Mouse (Mus musculus) heart, embryonic 10.5 days (tissue): ENCODE data around the gene Hand2. TPM values are rescaled to one million over a fixed set of nuclear protein-coding genes. Genes with fewer than 3 reads are reported as not detected.

ENCODE experiments used
- DNase-seq: peaks from one replicate; pipeline ENCODE4 v3.0.0-alpha.2; 2017; ENCODE audit warnings: low spot score
- H3K27ac ChIP-seq: fragments of 300-500 bp; sonication (generic); 2 replicates; pipeline ENCODE4 v1.5.1; 2016; ENCODE audit warnings: mild to moderate bottlenecking
- H3K27me3 ChIP-seq: fragments of 300-500 bp; sonication (generic); 2 replicates; pipeline ENCODE4 v1.6.1; 2016; ENCODE audit warnings: mild to moderate bottlenecking; ENCODE audit not compliant: poor library complexity, insufficient read depth, severe bottlenecking
- H3K36me3 ChIP-seq: fragments of 300-500 bp; sonication (generic); 2 replicates; pipeline ENCODE4 v1.6.1; 2016; ENCODE audit warnings: mild to moderate bottlenecking, moderate library complexity
- H3K4me1 ChIP-seq: fragments of 300-500 bp; sonication (generic); 2 replicates; pipeline ENCODE4 v1.6.1; 2016; ENCODE audit warnings: mild to moderate bottlenecking
- H3K4me3 ChIP-seq: fragments of 300-500 bp; sonication (generic); 2 replicates; pipeline ENCODE4 v1.5.1; 2016; ENCODE audit warnings: mild to moderate bottlenecking, moderate library complexity
- H3K9me3 ChIP-seq: fragments of 300-500 bp; sonication (generic); 2 replicates; pipeline ENCODE4 v1.6.1; 2016; ENCODE audit warnings: mild to moderate bottlenecking, moderate library complexity
- WGBS: fragments of 180-500 bp; shearing (Covaris S2); methylation state at CpG from one replicate; pipeline ENCODE4 v1.1.7; 2016; 5-methylcytosine and 5-hydroxymethylcytosine counted together
- polyA plus RNA-seq: library from polyadenylated mRNA; unstranded; fragments of >200 nt; fragmentation: Nextera tagmentation; extraction: Ambion mirVana; gene quantifications from 2 replicates; pipeline ENCODE4 v1.2.1, GENCODE M21; 2016

The Hand2 gene
- 10.3 and 16.7 TPM in 2 replicates for polyA plus RNA-seq

DNA sequence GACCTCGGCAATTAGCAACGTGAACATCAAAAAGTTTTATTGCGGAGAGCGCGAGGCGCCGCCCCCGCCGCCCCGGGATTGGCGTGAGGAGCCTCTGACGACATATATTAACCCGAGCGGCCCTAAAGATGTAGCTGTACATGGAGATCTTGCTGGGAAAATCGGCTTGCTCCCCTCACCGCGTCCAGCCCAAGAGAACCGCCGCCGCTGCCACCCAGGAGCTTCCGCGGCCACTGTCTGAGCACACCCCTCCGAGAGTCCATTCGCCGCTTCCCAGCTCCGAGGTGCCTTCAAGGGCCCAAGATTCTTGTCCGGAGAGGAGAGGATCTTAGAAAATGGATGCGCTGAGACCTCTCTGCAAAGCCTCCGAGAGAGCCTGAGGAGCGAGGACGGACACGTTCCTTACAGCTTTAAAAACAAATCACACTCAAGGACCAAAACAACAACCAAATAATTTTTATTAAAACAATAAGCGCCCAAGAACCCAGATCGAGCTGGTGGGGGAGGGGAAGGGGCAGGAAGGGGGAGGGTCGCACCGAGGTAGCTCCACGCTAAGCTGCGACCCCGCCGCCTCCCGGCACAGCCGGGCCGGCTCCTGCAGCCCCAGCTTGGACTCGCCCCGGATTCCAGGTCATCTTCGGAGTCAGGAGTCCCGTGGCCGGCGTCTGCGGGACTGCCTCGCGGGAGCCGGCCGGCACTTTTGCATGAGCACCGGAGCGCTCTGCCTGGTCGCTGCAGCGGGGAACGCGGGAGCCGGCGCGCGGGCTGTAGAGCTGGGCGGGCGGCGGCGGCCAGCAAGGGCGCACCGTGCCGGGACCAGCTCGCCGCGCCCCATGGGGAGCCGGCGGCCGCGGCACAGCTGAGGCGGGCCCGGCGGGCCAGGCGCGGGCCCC lies at the start of gene Hand2:
Hand2 (plus strand) TSS at position 133 of the 893 bp plus-strand sequence.
- Histone ChIP-seq H3K4me3 (peak within 1 kb of the TSS; percentile 94), H3K36me3 (peaks cover 29% of the 10 kb centered on the region), H3K4me1 (peaks cover 18% of the 10 kb centered on the region), H3K27me3 (peaks cover 27% of the 10 kb centered on the region), H3K27ac (peak within 1 kb of the TSS; percentile 99), H3K9me3 (no peaks in the 10 kb centered on the region)
- DNase-seq = peak; percentile 95
- WGBS = under 1% methylated on average over 81 of the region's 83 CpGs

- 71% methylated on average over 3 of the region's 3 CpGs for WGBS
- no peaks in the 10 kb centered on the region for H3K27me3 ChIP-seq
- no peak overlapping the region for H3K27ac ChIP-seq
- no peak for DNase-seq
- H3K9me3 ChIP-seq = no peaks in the 10 kb centered on the region
- no peak overlapping the region for H3K4me3 ChIP-seq
- H3K4me1 ChIP-seq = no peaks in the 10 kb centered on the region
- no peaks in the 10 kb centered on the region for H3K36me3 ChIP-seq
Measured at GRCm38 (mm10) chr8:57273055-57273454, 47.7 kb upstream of the Hand2 start.

DNA sequence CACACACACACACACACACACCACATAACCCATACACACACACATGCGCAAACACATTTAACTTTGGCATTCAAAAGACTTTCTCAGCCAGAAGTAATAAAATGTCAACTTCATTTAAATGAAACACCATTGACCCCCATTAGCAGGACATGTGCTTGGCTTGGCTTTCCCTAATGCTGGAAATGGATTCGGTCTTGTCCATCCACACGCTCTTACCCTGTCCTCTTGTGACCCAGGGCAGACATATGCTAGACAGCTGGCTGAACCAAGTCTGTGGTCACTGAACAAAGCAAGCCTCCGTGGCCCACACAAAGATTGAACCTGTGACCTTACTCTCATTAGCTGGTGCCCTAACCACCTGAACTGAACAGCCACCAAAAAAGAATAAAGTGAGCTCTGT lies 27.3 kb upstream of the Hand2 start:
- WGBS = 81% methylated on average over 4 of the region's 4 CpGs
- Histone ChIP-seq H3K4me3 (no peak overlapping the region), H3K4me1 (no peaks in the 10 kb centered on the region), H3K9me3 (no peaks in the 10 kb centered on the region), H3K36me3 (no peaks in the 10 kb centered on the region), H3K27me3 (no peaks in the 10 kb centered on the region), H3K27ac (no peak overlapping the region)
- DNase-seq = no peak

- H3K27ac ChIP-seq = no peak overlapping the region
Measured at GRCm38 (mm10) chr8:57303513-57303912, 17.3 kb upstream of the Hand2 start.

DNA sequence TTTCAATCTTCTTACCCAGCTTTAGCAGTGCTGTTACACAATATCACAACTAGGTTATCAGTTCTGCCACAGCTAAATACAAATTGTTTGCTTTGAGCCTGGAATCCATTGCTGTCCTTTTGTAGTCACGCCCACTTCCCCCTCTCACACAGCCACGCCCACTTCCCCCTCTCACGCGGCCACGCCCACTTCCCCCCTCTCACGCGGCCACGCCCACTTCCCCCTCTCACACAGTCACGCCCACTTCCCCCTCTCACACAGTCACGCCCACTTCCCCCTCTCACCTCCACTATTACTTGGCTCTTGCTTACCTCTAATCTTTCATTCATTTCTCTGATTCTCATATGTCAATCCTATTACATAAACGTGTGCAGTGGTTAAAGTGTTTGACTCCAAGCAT lies 15.8 kb upstream of the Hand2 start:
- no peak for DNase-seq
- H3K36me3 ChIP-seq = peaks cover 36% of the 10 kb centered on the region
- no peaks in the 10 kb centered on the region for H3K9me3 ChIP-seq
- 0 out of 2 replicates have a peak, but pooled peaks cover 3% of the 10 kb centered on the region for H3K4me1 ChIP-seq
- H3K4me3 ChIP-seq = no peak overlapping the region
- no peak overlapping the region for H3K27ac ChIP-seq
- no peaks in the 10 kb centered on the region for H3K27me3 ChIP-seq
- WGBS = 49% methylated on average over 11 of the region's 11 CpGs

More at GRCm38 (mm10) chr8:57303513-57303912, 17.3 kb upstream of the Hand2 start:
- DNase-seq = no peak
- H3K27me3 ChIP-seq = no peaks in the 10 kb centered on the region
- H3K4me3 ChIP-seq = no peak overlapping the region
- H3K4me1 ChIP-seq = 0 out of 2 replicates have a peak, but pooled peaks cover 3% of the 10 kb centered on the region
- H3K36me3 ChIP-seq = peaks cover 35% of the 10 kb centered on the region
- H3K9me3 ChIP-seq = no peaks in the 10 kb centered on the region
- 47% methylated on average over 1 of the region's 1 CpGs for WGBS

GRCm38 (mm10) chr8:57306441-57306840 lies 14.3 kb upstream of the Hand2 start:
- DNase-seq = no peak
- H3K4me3 ChIP-seq = no peak overlapping the region
- WGBS = 79% methylated on average over 1 of the region's 1 CpGs
- H3K4me1 ChIP-seq = 0 out of 2 replicates have a peak, but pooled peaks cover 3% of the 10 kb centered on the region
- H3K36me3 ChIP-seq = peaks cover 36% of the 10 kb centered on the region
- H3K27me3 ChIP-seq = no peaks in the 10 kb centered on the region
- H3K27ac ChIP-seq = no peak overlapping the region
- no peaks in the 10 kb centered on the region for H3K9me3 ChIP-seq

- Histone ChIP-seq H3K9me3 (no peaks in the 10 kb centered on the region), H3K27me3 (no peaks in the 10 kb centered on the region)
Measured at GRCm38 (mm10) chr8:57309844-57310485, 10.8 kb upstream of the Hand2 start.

GRCm38 (mm10) chr8:57312031-57312981 lies 8.5 kb upstream of the Hand2 start:
- WGBS = 1% methylated on average over 30 of the region's 30 CpGs
- peak; percentile 80 for DNase-seq
- H3K27me3 ChIP-seq = no peaks in the 10 kb centered on the region; the same call in 1 of the 2 replicates
- H3K9me3 ChIP-seq = no peaks in the 10 kb centered on the region
- H3K36me3 ChIP-seq = peaks cover 11% of the 10 kb centered on the region; the same call in 1 of the 2 replicates
- H3K4me3 ChIP-seq = peak overlapping the region; percentile 65
- H3K27ac ChIP-seq = peak overlapping the region; percentile 99
- peaks cover 24% of the 10 kb centered on the region for H3K4me1 ChIP-seq

More at GRCm38 (mm10) chr8:57309844-57310485, 10.8 kb upstream of the Hand2 start:
- Histone ChIP-seq H3K4me1 (peaks cover 18% of the 10 kb centered on the region), H3K36me3 (peaks cover 33% of the 10 kb centered on the region), H3K27ac (no peak overlapping the region), H3K4me3 (no peak overlapping the region)
- DNase-seq = no peak
- WGBS = 56% methylated on average over 1 of the region's 1 CpGs

- Histone ChIP-seq H3K4me3 (peak overlapping the region; percentile 65), H3K27ac (peak overlapping the region; percentile 99)
- DNase-seq = no peak
Measured at GRCm38 (mm10) chr8:57313583-57313982, 7.2 kb upstream of the Hand2 start.

DNA sequence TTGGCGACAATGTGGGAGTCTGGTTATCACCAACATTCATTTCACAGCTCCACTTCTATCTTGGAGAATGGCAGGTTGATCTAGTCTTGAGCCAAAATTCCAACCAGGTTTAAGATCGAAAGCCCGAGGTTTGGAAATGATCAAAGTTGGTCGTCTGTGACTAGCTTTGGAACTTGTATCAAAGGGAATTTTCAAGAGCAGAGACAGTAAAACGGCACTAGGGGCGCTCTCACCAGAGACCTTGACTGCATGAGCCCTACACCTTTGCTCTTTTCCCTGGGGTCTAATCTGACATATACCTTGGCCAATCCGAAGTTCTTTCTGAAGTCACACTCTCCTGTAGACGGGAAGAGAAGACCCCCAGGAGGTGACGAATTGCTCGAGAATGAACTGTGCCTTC lies 6.6 kb upstream of the Hand2 start:
- H3K27me3 ChIP-seq = peaks cover 6% of the 10 kb centered on the region
- H3K27ac ChIP-seq = peak overlapping the region; percentile 99
- WGBS = 4% methylated on average over 10 of the region's 10 CpGs
- no peaks in the 10 kb centered on the region for H3K9me3 ChIP-seq
- H3K4me1 ChIP-seq = peaks cover 32% of the 10 kb centered on the region
- DNase-seq = peak; percentile 76
- H3K36me3 ChIP-seq = no peaks in the 10 kb centered on the region
- peak overlapping the region; percentile 65 for H3K4me3 ChIP-seq

More at GRCm38 (mm10) chr8:57313583-57313982, 7.2 kb upstream of the Hand2 start:
- Histone ChIP-seq H3K27me3 (peaks cover 6% of the 10 kb centered on the region), H3K9me3 (no peaks in the 10 kb centered on the region), H3K36me3 (no peaks in the 10 kb centered on the region), H3K4me1 (peaks cover 32% of the 10 kb centered on the region)
- WGBS = 23% methylated on average over 10 of the region's 10 CpGs

GRCm38 (mm10) chr8:57315471-57315870 lies 5.3 kb upstream of the Hand2 start:
- 17% methylated on average over 3 of the region's 3 CpGs for WGBS
- H3K9me3 ChIP-seq = no peaks in the 10 kb centered on the region
- H3K27ac ChIP-seq = peak overlapping the region; percentile 99
- no peak for DNase-seq
- H3K4me3 ChIP-seq = peak overlapping the region; percentile 8; the same call in 1 of the 2 replicates
- H3K4me1 ChIP-seq = peaks cover 32% of the 10 kb centered on the region
- no peaks in the 10 kb centered on the region for H3K36me3 ChIP-seq
- peaks cover 6% of the 10 kb centered on the region for H3K27me3 ChIP-seq

- Histone ChIP-seq H3K27me3 (peaks cover 12% of the 10 kb centered on the region), H3K27ac (peak overlapping the region; percentile 99), H3K36me3 (peaks cover 3% of the 10 kb centered on the region; the same call in 1 of the 2 replicates), H3K4me3 (peak overlapping the region; percentile 94), H3K4me1 (peaks cover 32% of the 10 kb centered on the region), H3K9me3 (no peaks in the 10 kb centered on the region)
- no peak for DNase-seq
Measured at GRCm38 (mm10) chr8:57317107-57317506, 3.7 kb upstream of the Hand2 start.
